Mouse (Mus musculus) right cerebral cortex, postnatal 14 days (tissue): ENCODE measurements at regions not wholly inside any gene's neighbourhood (a gene's known extent, or its start where the extent isn't known, plus 50 kb on each side); places are given as distances from the start of the nearest gene placed in this dataset.

Experiments
- DNase-seq: peaks from one replicate; pipeline ENCODE4 v3.0.0; 2022

DNA sequence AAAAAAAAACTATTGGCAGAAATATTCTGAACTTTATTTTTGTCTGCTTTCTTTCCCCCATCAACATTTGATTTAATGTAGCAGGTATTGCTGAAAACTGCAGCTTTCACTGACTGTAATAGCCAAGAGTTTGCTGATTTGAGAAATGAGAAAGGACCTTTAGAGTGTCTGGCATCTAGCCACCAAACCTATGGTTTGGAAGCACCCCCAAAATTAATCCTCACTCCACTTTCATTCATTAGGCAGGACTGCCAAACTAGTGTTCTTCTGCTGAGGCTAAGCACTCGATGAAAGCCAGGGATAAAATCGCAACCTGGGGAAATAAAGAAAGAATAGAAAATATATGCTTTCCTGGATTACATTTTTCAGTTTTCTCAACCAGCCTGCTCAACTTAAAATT lies 320.4 kb downstream of the Atp6ap1l start:
- no peak for DNase-seq

DNA sequence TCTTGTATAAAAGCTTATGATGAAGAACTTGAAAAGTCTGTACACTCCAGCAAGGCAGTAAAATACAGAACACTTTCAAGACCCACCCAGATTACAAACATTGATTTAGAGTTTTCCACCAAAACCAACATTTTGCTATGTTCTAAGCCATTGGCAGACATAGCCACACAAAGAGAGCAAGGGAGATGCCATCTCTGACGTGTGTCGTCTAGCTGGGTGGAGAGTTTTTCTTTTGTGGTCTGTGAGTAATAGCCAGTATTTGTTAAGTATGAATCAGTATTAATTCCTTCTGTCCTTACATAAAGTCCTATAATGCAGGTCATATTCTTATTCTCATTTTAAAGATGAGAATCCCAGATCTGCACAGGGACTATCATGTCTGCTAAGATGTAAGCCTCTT lies 329.8 kb downstream of the Atp6ap1l start:
- DNase-seq: no peak

DNA sequence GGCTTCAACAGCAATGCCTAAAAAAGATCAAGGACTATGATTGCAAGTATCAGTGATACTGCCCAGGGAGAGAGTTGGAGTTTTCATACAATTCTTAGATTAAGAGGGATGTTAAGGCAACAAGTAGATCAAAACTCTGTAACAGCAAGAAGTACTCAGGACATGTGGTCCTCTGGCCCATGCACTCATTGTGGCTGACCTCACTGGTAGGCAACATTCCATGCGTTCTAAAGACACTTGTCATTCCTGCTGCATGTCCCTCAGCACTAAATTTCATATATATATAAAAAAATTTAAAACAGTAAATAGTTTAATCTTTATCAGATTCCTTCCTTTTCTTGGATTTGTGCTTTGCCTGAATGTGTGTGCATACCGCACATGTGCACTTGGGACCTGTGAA lies 332.6 kb downstream of the Atp6ap1l start:
- no peak for DNase-seq

DNA sequence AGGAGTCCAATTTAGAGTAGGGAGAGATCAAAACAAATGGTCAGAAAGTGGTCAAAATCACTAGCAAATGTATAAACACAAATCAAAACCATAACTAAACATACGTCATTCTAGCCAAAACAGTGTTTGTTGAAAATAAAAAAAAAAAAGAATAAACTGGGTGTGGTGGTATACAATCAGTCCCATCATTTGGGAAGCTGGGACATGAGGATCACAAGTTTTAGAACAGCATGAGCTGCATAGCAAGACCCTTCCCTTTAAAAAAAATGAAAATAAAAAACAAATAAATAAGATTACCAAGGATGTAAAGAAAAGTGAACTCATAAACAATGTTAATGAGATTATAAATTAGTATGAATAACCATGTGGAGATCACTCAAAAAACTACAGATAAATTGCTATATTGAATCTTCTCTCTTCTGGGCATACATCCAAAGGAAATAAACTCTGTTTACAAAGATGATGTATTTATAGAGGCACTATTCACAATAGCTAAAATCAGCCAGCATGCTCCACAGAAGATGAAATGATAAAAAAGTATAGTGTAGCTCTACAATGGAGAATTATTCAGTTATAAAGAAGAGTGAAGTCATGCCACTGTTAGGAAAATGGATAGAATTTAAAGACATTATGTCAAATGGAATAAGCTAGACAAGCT lies 341.8 kb downstream of the Atp6ap1l start:
- DNase-seq: no peak

DNA sequence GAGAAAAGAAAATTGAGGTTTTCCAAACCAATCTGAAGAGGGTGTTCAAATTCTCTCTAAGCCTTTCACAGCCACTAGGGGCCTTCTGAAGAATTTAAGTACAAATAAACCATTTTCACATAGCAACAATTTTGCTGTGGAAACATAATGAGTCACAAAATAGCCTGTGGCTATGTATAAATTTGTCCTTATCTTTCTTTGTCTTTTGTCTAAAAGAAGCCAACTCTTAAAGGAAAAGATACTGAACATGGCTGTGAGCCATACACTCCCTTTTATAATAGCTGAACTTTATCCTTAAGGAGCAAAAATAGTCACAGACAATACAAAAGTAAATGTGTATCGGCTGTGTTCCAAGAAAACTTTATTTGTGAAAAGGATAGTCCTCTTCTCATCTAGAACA lies 345.1 kb downstream of the Atp6ap1l start:
- DNase-seq: no peak

DNA sequence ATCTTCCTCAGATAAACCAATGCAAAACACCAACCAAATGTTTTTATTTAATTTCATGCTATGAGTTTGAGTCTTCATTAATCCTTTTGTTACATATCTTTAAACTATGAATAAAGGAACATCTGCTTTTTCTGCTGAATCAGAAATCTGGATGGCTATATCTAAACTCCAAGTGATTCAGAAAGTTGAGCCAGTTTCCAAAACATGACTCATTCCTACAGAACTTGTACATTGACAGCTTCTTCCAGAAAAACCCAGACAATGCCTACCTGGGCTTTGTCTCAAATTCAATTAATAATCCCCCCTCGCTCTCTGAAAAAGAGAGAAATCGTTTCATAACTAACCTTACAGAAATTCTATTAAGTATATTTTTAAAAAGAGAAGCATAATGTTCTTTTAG lies 345.7 kb downstream of the Atp6ap1l start:
- no peak for DNase-seq

DNA sequence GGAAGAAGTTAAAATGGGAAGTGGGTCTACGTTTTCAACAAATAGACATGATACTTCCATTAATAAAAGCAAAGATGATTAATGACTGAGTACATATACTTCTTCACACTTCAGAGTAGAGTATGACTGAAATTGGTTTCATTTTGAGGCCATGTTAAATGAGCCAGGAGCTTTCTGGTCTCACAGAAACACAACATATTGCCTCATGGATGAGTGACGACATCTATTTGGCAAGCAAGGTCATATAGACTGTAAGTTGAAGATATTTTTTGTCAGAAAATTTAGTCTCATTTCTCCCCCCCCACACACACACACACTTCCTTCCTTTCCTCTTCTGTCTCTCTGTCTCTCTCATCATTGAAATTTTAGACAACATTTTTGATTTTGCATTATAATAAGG lies 354.0 kb downstream of the Atp6ap1l start:
- no peak for DNase-seq

DNA sequence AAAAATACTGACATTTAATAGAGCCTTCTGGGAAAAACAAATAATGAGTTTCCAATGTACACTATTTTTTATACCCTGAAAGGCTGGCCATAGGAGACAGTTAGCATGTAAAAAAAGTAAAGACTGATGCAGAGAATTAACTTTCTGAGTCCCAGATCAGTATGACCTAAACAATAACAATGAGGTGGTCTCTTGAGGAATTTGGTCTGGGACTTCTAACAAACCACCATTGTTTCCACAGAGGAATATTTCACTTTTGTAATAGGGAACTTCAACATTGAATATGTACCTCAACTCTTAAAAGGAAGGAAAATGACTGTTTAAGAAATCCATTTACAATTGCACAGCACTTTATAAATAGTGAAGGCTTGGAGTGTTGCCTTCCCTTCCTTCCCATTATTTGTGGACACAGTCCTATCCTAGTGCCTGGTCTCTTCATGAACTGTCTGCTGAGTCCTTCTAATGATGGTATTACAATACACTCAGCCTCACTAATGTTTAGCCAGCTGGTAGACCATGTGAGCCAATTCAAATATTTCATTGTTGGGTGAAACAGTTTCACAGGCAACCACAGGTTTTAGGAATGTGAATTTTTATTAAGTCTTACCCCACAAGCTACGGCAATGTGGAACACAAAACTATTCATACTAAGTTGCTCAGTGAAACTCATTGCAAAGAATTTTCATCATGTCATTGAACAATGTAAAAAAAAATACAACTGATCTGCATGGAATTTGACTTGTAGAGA lies 358.7 kb downstream of the Atp6ap1l start:
- DNase-seq: no peak

DNA sequence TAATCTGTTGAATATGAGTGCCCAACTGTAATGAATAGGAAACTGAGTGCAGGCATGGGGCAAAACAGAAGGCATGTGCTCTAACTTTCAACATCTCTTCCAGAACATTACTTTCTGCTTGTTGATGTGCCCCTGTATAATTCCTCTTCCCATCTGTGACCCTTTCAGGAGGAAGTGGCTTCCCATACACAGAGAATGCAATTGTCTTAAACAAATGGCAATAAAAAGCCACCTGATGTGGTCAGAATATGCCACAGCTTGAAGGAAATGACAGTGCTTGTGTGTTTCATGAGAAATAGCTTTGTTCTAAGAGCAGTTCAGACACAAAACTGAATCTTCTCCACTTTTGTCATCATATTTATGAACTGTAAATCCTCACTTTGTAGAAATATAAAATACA lies 359.3 kb downstream of the Atp6ap1l start:
- no peak for DNase-seq

DNA sequence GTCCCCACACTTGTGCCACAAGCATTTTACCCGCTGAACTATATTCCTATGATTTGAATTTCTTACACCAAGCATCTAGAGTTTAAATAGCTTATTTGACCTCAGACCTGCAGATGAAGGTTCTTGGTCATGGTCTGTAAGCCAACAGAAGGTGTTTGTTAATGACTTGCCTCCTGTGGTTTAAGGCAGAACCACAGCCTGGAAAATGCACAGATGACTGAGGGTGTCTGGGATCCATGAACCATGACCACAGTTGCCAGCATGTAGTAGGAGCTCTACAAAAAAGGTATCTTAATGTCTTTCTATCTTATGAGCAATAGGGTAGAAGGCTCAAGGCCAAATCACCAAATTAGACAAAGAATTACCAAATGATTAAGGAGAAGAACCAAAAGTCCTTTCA lies 367.6 kb downstream of the Atp6ap1l start:
- DNase-seq: no peak

DNA sequence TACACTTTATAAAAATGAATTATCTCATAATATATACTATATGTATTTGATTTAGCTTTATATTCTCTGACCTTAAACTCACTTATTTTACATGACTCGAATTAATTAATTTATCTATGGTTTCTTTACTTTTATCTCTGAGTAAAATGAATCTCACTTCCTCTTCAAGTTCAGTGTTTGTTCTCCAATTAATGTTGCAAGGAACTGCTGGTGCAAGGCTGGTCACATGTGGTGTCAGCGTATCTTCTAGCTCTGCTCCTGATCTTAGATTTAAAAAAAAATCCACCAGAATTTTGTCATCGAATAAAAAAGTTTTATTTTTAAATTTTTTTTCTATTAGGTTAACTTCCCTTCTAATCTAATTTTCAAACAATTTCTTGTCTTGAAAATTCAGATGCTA lies 378.2 kb downstream of the Atp6ap1l start:
- DNase-seq: no peak

DNA sequence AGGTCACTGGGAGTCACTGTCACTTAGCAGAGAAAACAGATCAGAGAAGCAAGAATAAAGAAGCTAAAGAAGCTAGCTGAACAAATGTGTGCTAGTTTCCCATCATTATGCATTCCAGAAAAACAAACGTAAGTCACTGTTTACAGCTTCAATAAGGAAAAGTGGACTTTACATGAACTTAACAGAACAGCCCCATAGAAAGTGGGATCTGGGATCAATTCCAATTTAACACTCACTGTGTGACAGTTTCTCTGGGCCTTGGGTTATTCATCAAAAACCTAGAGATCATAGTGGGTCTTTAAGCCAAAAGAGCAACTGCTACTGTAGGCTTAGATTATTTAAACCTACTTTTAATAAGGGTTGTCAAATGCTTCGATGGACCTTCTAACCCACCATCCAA lies 379.4 kb downstream of the Atp6ap1l start:
- no peak for DNase-seq

DNA sequence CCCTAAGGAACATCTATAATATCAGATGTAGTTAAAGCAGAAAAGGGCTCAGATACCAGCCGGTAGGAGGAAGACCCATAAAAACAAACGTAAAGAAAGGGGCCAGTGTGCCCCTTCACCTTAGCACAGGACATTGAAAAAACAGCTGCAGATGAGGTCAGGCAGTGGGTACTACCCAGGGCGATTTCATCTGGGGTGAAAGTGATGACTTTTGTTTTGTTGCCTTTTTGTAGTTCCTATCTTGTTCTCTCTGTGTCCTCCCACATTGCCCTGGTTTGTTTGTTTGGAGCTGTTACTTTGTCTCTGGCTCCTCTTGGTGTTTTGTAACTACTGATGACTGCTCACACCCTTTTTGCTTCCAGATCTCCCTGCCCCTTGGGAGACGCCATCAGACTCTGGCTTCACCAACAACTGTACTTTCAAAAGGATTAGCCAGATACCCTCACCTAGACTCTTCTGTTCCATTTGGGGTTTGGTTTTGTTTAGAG lies 383.4 kb downstream of the Atp6ap1l start:
- DNase-seq: no peak

DNA sequence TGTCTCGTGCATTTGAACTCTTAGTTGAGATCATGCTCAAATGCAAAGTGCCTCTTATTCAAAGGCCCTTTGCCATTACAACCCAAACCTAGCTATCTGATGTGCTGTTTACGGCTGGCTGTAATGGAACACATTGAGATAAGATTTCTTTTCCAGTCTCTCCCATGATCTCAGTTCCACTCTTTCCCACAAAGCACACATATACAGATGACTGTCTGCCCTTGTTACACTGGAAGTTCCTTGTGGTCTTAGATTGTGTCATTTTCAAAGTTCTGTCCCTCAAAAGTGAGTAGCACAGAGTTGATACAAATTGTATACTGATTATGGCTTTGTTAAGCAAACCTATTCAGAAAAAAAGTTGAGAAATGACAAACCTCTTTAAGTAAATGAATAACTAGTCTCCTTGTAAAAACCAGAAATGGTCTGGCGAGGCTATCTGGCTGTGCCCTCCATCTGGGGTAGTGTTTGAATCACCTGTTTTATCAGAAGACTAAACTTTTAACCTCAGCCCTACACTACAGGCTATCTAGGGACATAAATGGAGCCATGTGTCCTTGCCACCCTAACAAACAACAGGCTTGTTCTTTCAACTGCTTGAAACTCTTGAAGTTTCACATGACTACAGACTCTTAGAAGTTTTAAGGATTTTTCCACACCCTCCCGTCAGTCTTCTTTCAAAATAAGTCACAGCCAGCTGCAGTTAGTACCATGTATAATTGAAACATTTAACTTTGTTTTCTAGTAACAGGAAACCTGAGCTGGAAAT lies 384.0 kb downstream of the Atp6ap1l start:
- DNase-seq: no peak

DNA sequence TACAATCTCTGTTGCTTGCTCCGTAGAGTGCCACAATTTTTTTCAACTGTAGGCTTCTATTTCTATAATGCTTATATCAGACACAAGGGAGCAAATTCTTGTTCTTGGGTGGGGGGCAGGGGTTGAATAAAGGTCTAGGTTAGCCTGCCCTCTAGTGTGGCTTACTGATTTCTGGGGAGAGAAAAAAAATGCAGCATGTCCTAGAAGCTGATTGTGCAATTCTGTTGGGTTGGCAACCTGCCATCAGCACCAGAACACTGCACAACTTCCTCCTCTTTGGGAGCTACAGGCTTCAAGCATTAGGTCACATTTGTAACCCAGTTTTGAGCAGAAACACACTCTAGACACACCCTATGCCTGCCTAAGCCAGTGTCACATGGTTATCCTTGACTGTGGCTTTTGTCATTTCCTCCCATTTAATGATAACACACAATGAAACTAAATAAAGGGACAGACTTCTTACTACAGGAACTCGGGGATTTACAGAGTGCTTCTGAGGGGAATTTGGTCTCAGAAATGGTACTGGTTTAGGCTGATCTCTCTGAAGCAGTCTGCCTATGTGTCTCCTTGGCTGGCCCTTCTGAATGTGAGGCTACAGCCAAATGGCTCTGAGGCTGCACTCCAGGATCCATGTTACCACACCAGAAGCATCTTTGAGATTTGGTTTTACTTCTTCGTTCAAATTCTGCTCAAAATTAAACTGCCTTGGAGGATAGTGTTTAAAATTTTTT lies 389.2 kb downstream of the Atp6ap1l start:
- peak; percentile 68 for DNase-seq

DNA sequence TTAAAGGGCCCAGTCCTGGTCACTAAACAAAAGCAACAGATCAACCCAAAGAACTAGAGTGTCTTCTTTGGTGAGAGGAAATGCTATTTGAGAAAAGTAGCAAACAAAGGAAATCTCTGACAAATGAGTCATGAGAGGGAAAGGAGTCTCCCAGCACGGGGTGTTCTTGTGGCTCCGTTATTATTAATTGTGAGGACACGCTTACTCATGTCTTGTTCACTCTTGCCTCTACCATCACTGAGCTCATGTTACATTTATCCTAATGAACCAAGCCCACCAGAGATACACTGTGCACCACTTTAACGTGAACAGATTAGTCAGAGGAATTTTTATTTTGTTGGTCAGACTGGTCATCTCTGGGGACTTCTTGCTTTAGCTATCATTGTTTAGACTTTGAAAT lies 391.3 kb downstream of the Atp6ap1l start:
- DNase-seq: no peak

DNA sequence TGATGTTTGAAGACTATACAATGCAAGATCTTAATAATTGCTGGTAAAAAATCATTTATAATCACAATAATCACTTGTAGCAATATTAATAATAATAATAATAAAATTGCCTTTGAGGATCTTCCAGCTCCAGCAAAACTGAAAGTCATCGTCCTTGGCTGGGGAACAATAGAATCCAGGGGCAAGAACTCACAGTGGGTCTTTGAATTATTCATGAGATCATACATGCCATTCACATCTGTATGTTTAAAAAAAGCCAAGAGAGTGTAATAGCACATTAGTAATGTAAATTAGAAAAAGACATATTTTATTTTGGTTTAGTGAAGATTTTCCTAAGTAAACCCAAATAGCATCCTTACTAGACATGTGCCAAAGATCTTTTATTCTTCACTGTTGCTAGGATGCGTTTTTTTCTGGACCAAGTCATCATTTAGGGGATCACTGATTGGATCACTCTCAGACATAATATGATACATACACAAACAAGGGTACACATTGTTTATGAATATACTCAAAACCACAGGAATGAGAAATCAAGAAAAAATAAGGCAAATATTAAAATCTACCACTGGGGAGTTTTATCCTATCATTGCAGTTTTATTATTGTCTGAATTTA lies 392.3 kb downstream of the Atp6ap1l start:
- no peak for DNase-seq

DNA sequence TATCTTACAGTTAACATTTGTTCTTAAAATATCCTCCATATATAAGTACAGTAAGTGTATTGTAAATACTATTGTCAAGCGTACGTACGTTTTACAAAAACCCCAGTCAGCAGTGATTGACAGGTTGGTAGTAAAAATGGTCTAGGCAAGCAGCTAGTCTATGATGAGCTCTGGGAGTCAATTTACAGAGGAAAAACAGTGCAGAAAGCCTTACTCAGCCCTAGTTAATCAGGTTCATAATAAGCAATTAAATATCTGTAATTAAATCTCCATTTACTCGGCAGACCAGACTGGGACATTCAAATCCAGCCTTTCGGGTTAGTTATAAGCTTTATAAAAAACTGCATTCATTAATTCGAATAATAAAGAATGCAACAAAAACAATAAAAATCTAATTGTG lies 394.7 kb downstream of the Atp6ap1l start:
- DNase-seq: no peak

DNA sequence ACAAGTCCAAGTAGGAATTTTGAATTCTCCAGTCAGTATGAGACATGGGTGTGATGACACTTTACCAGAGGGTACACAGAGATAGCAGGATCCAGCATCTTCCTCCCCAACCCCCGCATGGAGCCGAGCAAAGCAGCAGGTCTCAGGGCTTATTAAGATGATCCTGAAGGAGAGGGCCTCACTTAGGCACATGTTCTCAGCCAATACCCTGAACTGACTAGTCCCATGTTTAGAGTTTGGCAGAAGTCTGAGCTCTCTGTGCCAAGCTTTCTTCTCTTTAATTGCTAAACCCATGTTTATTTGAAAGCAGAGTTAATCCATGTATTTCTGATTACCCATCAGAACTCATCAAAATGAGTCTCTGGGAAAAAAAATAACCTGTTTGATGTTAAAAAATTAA lies 402.0 kb downstream of the Atp6ap1l start:
- DNase-seq: no peak

DNA sequence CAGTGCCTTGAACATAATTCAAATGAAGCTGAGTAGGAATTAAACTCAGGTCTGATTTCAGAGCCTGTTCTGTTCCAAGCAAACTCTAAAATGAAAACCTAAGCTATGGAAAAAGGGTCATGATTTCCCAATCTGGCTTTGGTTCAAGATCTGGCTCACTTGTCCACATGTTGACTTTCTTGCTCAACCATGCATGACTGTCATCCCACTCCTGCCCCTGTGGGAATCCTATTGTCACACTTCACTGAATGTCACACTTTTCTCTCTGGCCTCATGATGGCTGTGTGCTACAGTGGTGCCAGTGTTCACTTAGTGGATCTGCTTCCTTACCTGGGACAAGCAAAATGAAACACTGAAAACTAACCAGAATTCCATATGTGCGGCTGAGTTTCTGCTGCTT lies 403.0 kb downstream of the Atp6ap1l start:
- no peak for DNase-seq

DNA sequence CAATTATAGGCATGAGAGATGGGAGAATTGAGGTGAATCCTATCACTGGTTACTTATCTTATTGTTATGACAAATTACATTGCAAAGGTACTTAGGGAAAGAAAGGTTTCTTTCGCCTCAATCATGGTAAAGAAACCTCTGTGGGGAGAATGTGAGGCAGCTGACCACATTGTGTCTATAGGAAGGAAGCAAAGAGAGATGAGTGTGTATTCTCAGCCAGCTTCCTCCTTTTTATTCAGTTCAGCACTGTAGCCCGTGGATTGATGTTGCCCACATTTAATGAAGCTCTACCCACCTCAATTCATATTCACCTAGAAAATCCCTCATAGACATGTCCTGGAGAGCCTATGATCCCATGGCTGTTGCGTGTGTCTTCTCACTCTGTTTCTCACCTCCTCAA lies 406.2 kb downstream of the Atp6ap1l start:
- no peak for DNase-seq

DNA sequence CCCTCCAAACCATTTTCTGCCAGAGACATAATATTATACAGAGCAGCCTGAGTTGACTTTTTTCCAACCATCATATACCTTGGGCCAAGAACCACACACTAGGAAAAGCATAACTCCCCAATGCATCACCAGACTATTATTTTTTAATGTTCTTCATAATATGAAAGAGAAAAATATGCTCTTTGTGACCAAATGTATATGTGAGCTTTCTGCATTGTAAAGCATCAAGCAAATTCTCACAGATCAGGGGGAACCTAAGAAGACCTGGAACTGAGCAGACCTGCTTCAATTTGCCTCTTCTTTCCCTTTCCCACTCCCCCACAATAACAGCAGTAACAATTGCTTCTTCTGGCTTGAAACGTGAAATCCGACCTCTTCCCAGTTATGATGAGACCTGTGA lies 407.6 kb downstream of the Atp6ap1l start:
- DNase-seq: no peak

DNA sequence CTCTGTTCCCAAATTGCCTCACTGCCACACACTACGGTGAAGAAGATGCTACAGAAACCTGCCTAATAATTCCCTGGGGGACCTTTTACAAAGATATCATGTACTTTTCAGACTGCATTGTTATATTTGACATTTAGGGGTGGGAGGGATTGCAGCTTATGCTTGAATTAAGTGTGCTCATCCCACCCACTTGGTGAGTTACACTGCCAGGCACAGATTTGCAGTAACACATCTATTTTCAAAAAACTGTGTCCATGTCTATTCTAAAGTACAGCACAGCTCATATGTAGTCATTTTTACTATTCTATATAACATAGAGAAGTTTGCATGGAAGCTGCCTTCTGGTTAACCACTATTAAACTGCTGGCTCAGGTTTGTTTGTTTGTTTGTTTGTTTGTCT lies 404.3 kb upstream of the Xrcc4 start:
- DNase-seq: no peak
